Mouse (Mus musculus) kidney, adult 2 months (tissue): ENCODE measurements around the gene Zbtb34. TPM values are rescaled to one million over a fixed set of nuclear protein-coding genes. Genes with fewer than 3 reads are reported as not detected.

Experiments used
- DNase-seq: peaks from one replicate; pipeline ENCODE4 v3.0.0; 2021
- H3K27ac ChIP-seq: fragments of 200-500 bp; 2 replicates; pipeline ENCODE4 v1.5.1; 2012; ENCODE audit warnings: low read depth, low read length, control low read depth, inconsistent platforms; ENCODE audit not compliant: insufficient read depth
- H3K27me3 ChIP-seq: fragments of 200-500 bp; replicated peaks from 2 replicates; pipeline ENCODE4 v1.6.1; 2012; ENCODE audit warnings: mild to moderate bottlenecking, moderate library complexity, low read length, inconsistent platforms; ENCODE audit not compliant: control insufficient read depth, insufficient read depth
- H3K36me3 ChIP-seq: fragments of 200-500 bp; 2 replicates; pipeline ENCODE4 v1.6.1; 2012; ENCODE audit warnings: mild to moderate bottlenecking, moderate library complexity, low read length, inconsistent platforms; ENCODE audit not compliant: control insufficient read depth, insufficient read depth
- H3K4me1 ChIP-seq: fragments of 200-500 bp; 2 replicates; pipeline ENCODE4 v1.6.1; 2011; ENCODE audit warnings: low read length; ENCODE audit not compliant: control insufficient read depth, insufficient read depth
- H3K4me3 ChIP-seq: fragments of 200-500 bp; 2 replicates; pipeline ENCODE4 v1.5.1; 2011; ENCODE audit warnings: mild to moderate bottlenecking, low read depth, low read length, control low read depth; ENCODE audit not compliant: insufficient read depth
- CTCF ChIP-seq: fragments of 200-500 bp; conservative IDR thresholded peaks from 2 replicates; pipeline ENCODE4 v1.5.1; 2011; ENCODE audit warnings: low read depth, mild to moderate bottlenecking, control low read depth, low read length, moderate library complexity, mixed read lengths; ENCODE audit not compliant: insufficient read depth, insufficient read length
- POLR2A ChIP-seq: fragments of 200-500 bp; IDR thresholded peaks from one replicate; pipeline ENCODE4 v1.6.1; 2011; ENCODE audit warnings: low read depth, low read length, control low read depth
- WGBS: fragments of 180-500 bp; shearing (Covaris S2); methylation state at CpG from one replicate; pipeline ENCODE4 v1.1.7; 2018; 5-methylcytosine and 5-hydroxymethylcytosine counted together
- polyA plus RNA-seq: library from polyadenylated mRNA; depleted of rRNA; stranded (reverse); fragments of >200 nt; gene quantifications from 2 replicates; pipeline ENCODE4 v1.2.3, GENCODE M21; 2012; rRNA removed

Zbtb34 gene
- 5.1 and 6.2 TPM in 2 replicates for polyA plus RNA-seq

- Histone ChIP-seq H3K4me1 (peaks cover 4% of the 10 kb centered on the region; the same call in 1 of the 2 replicates), H3K27ac (peak within 1 kb of the TSS; percentile 72), H3K4me3 (peak within 1 kb of the TSS; percentile 93), H3K36me3 (no peaks in the 10 kb centered on the region; the same call in 1 of the 2 replicates), H3K27me3 (no peaks in the 10 kb centered on the region)
- peak; percentile 66 for DNase-seq
- under 1% methylated on average over 98 of the region's 102 CpGs for WGBS
- TF ChIP-seq POLR2A (peak; percentile 40), CTCF (peak; percentile 76)
Observed at GRCm38 (mm10) chr2:33430771-33431699, at the start of gene Zbtb34. Zbtb34 (minus strand) TSS chr2:33431324.

GRCm38 (mm10) chr2:33477961-33478755 lies 47.0 kb upstream of the Zbtb34 start:
- Histone ChIP-seq H3K27me3 (no peaks in the 10 kb centered on the region), H3K4me3 (no peak overlapping the region), H3K27ac (no peak overlapping the region), H3K4me1 (no peaks in the 10 kb centered on the region), H3K36me3 (no peaks in the 10 kb centered on the region)
- WGBS: 90% methylated on average over 10 of the region's 10 CpGs
- no peak for DNase-seq
- TF ChIP-seq CTCF (no peak), POLR2A (no peak)

- no peak for DNase-seq
- Histone ChIP-seq H3K4me3 (no peak overlapping the region), H3K4me1 (no peaks in the 10 kb centered on the region), H3K27me3 (no peaks in the 10 kb centered on the region), H3K36me3 (no peaks in the 10 kb centered on the region), H3K27ac (no peak overlapping the region)
- TF ChIP-seq CTCF (no peak), POLR2A (no peak)
Observed at GRCm38 (mm10) chr2:33475961-33476360, 44.8 kb upstream of the Zbtb34 start.

GRCm38 (mm10) chr2:33468466-33469097 lies 37.5 kb upstream of the Zbtb34 start, which contains the start of gene Zbtb43:
Zbtb43 (minus strand) TSS chr2:33468559.
- DNase-seq: peak; percentile 98
- TF ChIP-seq CTCF (no peak), POLR2A (peak; percentile 78)
- Histone ChIP-seq H3K4me1 (peaks cover 18% of the 10 kb centered on the region), H3K4me3 (peak within 1 kb of the TSS; percentile 95), H3K27me3 (no peaks in the 10 kb centered on the region), H3K27ac (peak within 1 kb of the TSS; percentile 93), H3K36me3 (peaks cover under 1% of the 10 kb centered on the region; the same call in 1 of the 2 replicates)
- whole genome bisulfite sequencing: 5% methylated on average over 36 of the region's 36 CpGs

GRCm38 (mm10) chr2:33467546-33468465 lies 36.7 kb upstream of the Zbtb34 start:
- WGBS: 2% methylated on average over 57 of the region's 57 CpGs
- Histone ChIP-seq H3K27me3 (no peaks in the 10 kb centered on the region), H3K27ac (peak overlapping the region; percentile 93), H3K36me3 (peaks cover 2% of the 10 kb centered on the region), H3K4me1 (peaks cover 21% of the 10 kb centered on the region), H3K4me3 (peak overlapping the region; percentile 95)
- no peak for TF ChIP-seq CTCF
- no peak for TF ChIP-seq POLR2A
- peak; percentile 85 for DNase-seq

- H3K4me1 ChIP-seq: peaks cover 26% of the 10 kb centered on the region
- no peak overlapping the region for H3K27ac ChIP-seq
- H3K36me3 ChIP-seq: peaks cover 2% of the 10 kb centered on the region
- peak; percentile 73 for DNase-seq
- no peaks in the 10 kb centered on the region for H3K27me3 ChIP-seq
- TF ChIP-seq POLR2A (no peak), CTCF (no peak)
- 30% methylated on average over 4 of the region's 4 CpGs for WGBS
- H3K4me3 ChIP-seq: no peak overlapping the region
Observed at GRCm38 (mm10) chr2:33465966-33466365, 34.8 kb upstream of the Zbtb34 start.
